Mouse (Mus musculus) liver, postnatal 0 days (tissue): ENCODE measurements at regions not wholly inside any gene's neighbourhood (a gene's known extent, or its start where the extent isn't known, plus 50 kb on each side); places are given as distances from the start of the nearest gene placed in this dataset.

Source experiments
- CTCF ChIP-seq: sonication (generic); IDR thresholded peaks from 2 replicates; pipeline ENCODE4 v1.5.1; 2016; ENCODE audit warnings: antibody characterized with exemption, low read depth
- EP300 ChIP-seq: IDR thresholded peaks from 2 replicates; pipeline ENCODE4 v1.6.1; 2016; ENCODE audit warnings: antibody characterized with exemption, low read depth, mild to moderate bottlenecking

DNA sequence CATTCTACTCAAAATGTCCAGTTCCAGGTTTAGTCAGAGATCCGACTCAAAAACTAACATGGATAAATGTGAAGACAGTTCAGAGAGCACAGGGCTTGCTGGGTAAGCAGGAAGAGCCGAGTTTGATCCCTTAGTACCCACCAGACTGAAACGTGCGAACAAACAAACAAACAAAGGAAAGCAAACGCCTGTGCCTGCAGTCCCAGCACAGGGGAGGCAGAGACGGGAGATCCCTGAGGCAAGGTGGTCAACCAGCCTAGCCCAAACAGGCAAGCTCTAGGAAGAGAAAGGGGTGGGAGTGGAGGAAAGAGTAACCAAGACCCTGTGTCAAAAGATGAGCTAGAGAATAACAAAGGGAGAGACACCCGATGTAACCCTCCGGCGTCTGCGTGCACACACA is 293.5 kb upstream of the Sdk2 start:
- TF ChIP-seq CTCF (no peak), EP300 (no peak)
